Comparison of ENCODE assay signal across 8 mouse cellular contexts in genomic region chr3:135484650-135485049, GRCm38 (mm10). TPM values are rescaled to one million over a fixed set of nuclear protein-coding genes. Genes with fewer than 3 reads are reported as not detected.
DNase-seq lines count a peak whose midpoint lies in the region; ATAC-seq and TF ChIP-seq lines count a peak whose summit lies in the region.
"Not testable (repeated sequence)": the region's sequence is repeated elsewhere in the genome, so short reads cannot be mapped to it uniquely, and the experiment has no call there.

No protein-coding gene starts in this region.

- peaks cover 8 to 13% of the 10 kb centered on the region in 2 experiments for H3K4me1 ChIP-seq in MEL (ENCODE audit: control insufficient read depth in 1 of 2, insufficient read depth in 2 of 2, low read length in 2 of 2)
- peaks cover 15% of the 10 kb centered on the region for H3K4me1 ChIP-seq in forebrain, embryonic 10.5 days
- peaks cover 11% of the 10 kb centered on the region; the same call in 1 of the 2 replicates for H3K4me1 ChIP-seq in heart, embryonic 12.5 days (replicated peaks)
- not testable (repeated sequence) for H3K4me1 ChIP-seq in hindbrain, embryonic 16.5 days (ENCODE audit: control insufficient read depth, insufficient read depth, low read depth, low read length); liver, embryonic 16.5 days (ENCODE audit: control insufficient read depth, low read depth, low read length); midbrain, embryonic 13.5 days (replicated peaks); stomach, embryonic 15.5 days
- H3K4me1 ChIP-seq in limb, embryonic 10.5 days = peaks cover 13% of the 10 kb centered on the region

- not testable (repeated sequence) for TF ChIP-seq RAD21 in MEL (IDR thresholded peaks at IDR 0.05; ENCODE audit: low read depth, low read length)

- 92% methylated on average over 15 of the region's 15 CpGs for WGBS in forebrain, embryonic 10.5 days
- WGBS in heart, embryonic 12.5 days = 82% methylated on average over 15 of the region's 15 CpGs
- WGBS in hindbrain, embryonic 16.5 days = 91% methylated on average over 15 of the region's 15 CpGs
- WGBS in limb, embryonic 10.5 days = 90% methylated on average over 15 of the region's 15 CpGs
- 82% methylated on average over 15 of the region's 15 CpGs for WGBS in liver, embryonic 16.5 days (ENCODE audit: insufficient replicate concordance)
- 92% methylated on average over 15 of the region's 15 CpGs for WGBS in midbrain, embryonic 13.5 days
- 87% methylated on average over 15 of the region's 15 CpGs for WGBS in stomach, embryonic 15.5 days

- H3K79me2 ChIP-seq in MEL (ENCODE audit: control insufficient read depth, insufficient read depth, low read length, poor library complexity) = not testable (repeated sequence)

- peak overlapping the region; percentile 69 for H3K9ac ChIP-seq in MEL (ENCODE audit: control insufficient read depth, low read depth, low read length, poor library complexity, severe bottlenecking)
- H3K9ac ChIP-seq in heart, embryonic 12.5 days; hindbrain, embryonic 16.5 days (ENCODE audit: low read depth, low read length); liver, embryonic 16.5 days (ENCODE audit: low read depth, low read length); midbrain, embryonic 13.5 days (replicated peaks); stomach, embryonic 15.5 days: not testable (repeated sequence)

- not testable (repeated sequence) for H3K27ac ChIP-seq in MEL (ENCODE audit: control insufficient read depth, low read depth, low read length); forebrain, embryonic 10.5 days; heart, embryonic 12.5 days (ENCODE audit: poor library complexity, severe bottlenecking); hindbrain, embryonic 16.5 days (ENCODE audit: low read depth, low read length); limb, embryonic 10.5 days; liver, embryonic 16.5 days (ENCODE audit: low read length); midbrain, embryonic 13.5 days; stomach, embryonic 15.5 days

- peak overlapping the region; percentile 82 for H3K4me2 ChIP-seq in heart, embryonic 12.5 days
- H3K4me2 ChIP-seq in hindbrain, embryonic 16.5 days (ENCODE audit: low read length) = peak overlapping the region; percentile 97
- H3K4me2 ChIP-seq in liver, embryonic 16.5 days (ENCODE audit: low read depth, low read length) = peak overlapping the region; percentile 81
- peak overlapping the region; percentile 96 for H3K4me2 ChIP-seq in midbrain, embryonic 13.5 days (replicated peaks)
- peak overlapping the region; percentile 97 for H3K4me2 ChIP-seq in stomach, embryonic 15.5 days

- DNase-seq in MEL (ENCODE audit: low read depth, low spot score); forebrain, embryonic 10.5 days (ENCODE audit: extremely low spot score, low spot score); limb, embryonic 10.5 days (ENCODE audit: low spot score): not testable (repeated sequence)

- H3K4me3 ChIP-seq in MEL (ENCODE audit: control insufficient read depth in 1 of 2, insufficient read depth in 1 of 2, low read depth in 2 of 2, low read length in 2 of 2) = peak overlapping the region; percentile 71 to 97
- peak overlapping the region; percentile 73; the same call in 1 of the 2 replicates for H3K4me3 ChIP-seq in forebrain, embryonic 10.5 days
- peak overlapping the region; percentile 80 for H3K4me3 ChIP-seq in heart, embryonic 12.5 days
- peak overlapping the region; percentile 72 for H3K4me3 ChIP-seq in hindbrain, embryonic 16.5 days (ENCODE audit: low read length)
- peak overlapping the region; percentile 59; the same call in 1 of the 2 replicates for H3K4me3 ChIP-seq in limb, embryonic 10.5 days
- H3K4me3 ChIP-seq in liver, embryonic 16.5 days (ENCODE audit: low read depth, low read length) = not testable (repeated sequence)
- H3K4me3 ChIP-seq in midbrain, embryonic 13.5 days (replicated peaks) = peak overlapping the region; percentile 62; the same call in 1 of the 2 replicates
- peak overlapping the region; percentile 66; the same call in 1 of the 2 replicates for H3K4me3 ChIP-seq in stomach, embryonic 15.5 days (replicated peaks)

- not testable (repeated sequence) for TF ChIP-seq CTCF in MEL (IDR thresholded peaks at IDR 0.05 in 2 of 3, conservative IDR thresholded peaks at IDR 0.05 in 1 of 3; ENCODE audit: control insufficient read depth in 1 of 3, insufficient read depth in 1 of 3, low read depth in 2 of 3, low read length in 3 of 3, poor library complexity in 1 of 3, severe bottlenecking in 1 of 3)

- not testable (repeated sequence) for ATAC-seq in heart, embryonic 12.5 days (ENCODE audit: insufficient number of reproducible peaks, low FRiP score); liver, embryonic 16.5 days (ENCODE audit: low read depth); midbrain, embryonic 13.5 days; stomach, embryonic 15.5 days (ENCODE audit: insufficient read depth, low FRiP score, low read depth)
- ATAC-seq in hindbrain, embryonic 16.5 days = 0 out of 2 replicates have a peak, but pooled peaks have one; percentile 3

- H3K36me3 ChIP-seq in MEL (ENCODE audit: control insufficient read depth in 1 of 2, insufficient read depth in 2 of 2, low read length in 2 of 2); forebrain, embryonic 10.5 days (replicated peaks); heart, embryonic 12.5 days; hindbrain, embryonic 16.5 days (ENCODE audit: control insufficient read depth, insufficient read depth, low read length); limb, embryonic 10.5 days; liver, embryonic 16.5 days (ENCODE audit: control insufficient read depth, insufficient read depth); midbrain, embryonic 13.5 days; stomach, embryonic 15.5 days: not testable (repeated sequence)

- not testable (repeated sequence) for TF ChIP-seq POLR2A in MEL (IDR thresholded peaks at IDR 0.05; ENCODE audit: control insufficient read depth in 1 of 2, insufficient read depth in 1 of 2, low read depth in 1 of 2, low read length in 2 of 2, poor library complexity in 1 of 2)

- not testable (repeated sequence) for H3K9me3 ChIP-seq in MEL (replicated peaks; ENCODE audit: insufficient read depth, low read length); forebrain, embryonic 10.5 days; heart, embryonic 12.5 days (replicated peaks); hindbrain, embryonic 16.5 days (ENCODE audit: control insufficient read depth, low read length); limb, embryonic 10.5 days (replicated peaks); liver, embryonic 16.5 days (replicated peaks; ENCODE audit: control insufficient read depth, low read length); midbrain, embryonic 13.5 days; stomach, embryonic 15.5 days

- not testable (repeated sequence) for H3K27me3 ChIP-seq in MEL (ENCODE audit: control insufficient read depth in 1 of 2, insufficient read depth in 2 of 2, low read length in 2 of 2); heart, embryonic 12.5 days (replicated peaks); hindbrain, embryonic 16.5 days (replicated peaks; ENCODE audit: control insufficient read depth, insufficient read depth, low read length); liver, embryonic 16.5 days (ENCODE audit: control insufficient read depth, insufficient read depth, low read depth, low read length); midbrain, embryonic 13.5 days; stomach, embryonic 15.5 days (replicated peaks)
- H3K27me3 ChIP-seq in forebrain, embryonic 10.5 days (ENCODE audit: poor library complexity, severe bottlenecking) = peaks cover 12% of the 10 kb centered on the region; the same call in 1 of the 2 replicates
- peaks cover 31% of the 10 kb centered on the region for H3K27me3 ChIP-seq in limb, embryonic 10.5 days (ENCODE audit: low read depth, poor library complexity, severe bottlenecking)

- not testable (repeated sequence) for TF ChIP-seq EP300 in MEL (IDR thresholded peaks at IDR 0.05; ENCODE audit: low read depth in 1 of 2, low read length in 2 of 2)

RNA-seq across cellular contexts. Expression of gene Manba, which starts 0.8 kb away (rescaled TPM):
- 8.1 and 9.1 TPM in 2 replicates for total RNA-seq in MEL (2012; rRNA removed)
- 10 to 100 TPM in 1 of 2 experiments, not detected in 1; 10.6 TPM for polyA plus RNA-seq in MEL (2012; ENCODE audit: insufficient read depth in 1 of 2, insufficient read length in 2 of 2, low read depth in 1 of 2, low replicate concordance in 2 of 2, missing spikeins in 1 of 2)
- 3.9 and 4.4 TPM in 2 replicates for polyA plus RNA-seq in forebrain, embryonic 10.5 days (2016; fragmentation: Nextera tagmentation; extraction: Ambion mirVana)
- polyA plus RNA-seq in heart, embryonic 12.5 days (2016; fragmentation: Nextera tagmentation; extraction: Ambion mirVana) = 42.2 and 43.7 TPM in 2 replicates
- polyA plus RNA-seq in hindbrain, embryonic 16.5 days (2015; fragmentation: Nextera tagmentation; extraction: Ambion mirVana) = 9.0 and 9.5 TPM in 2 replicates
- polyA plus RNA-seq in limb, embryonic 10.5 days (2016; fragmentation: Nextera tagmentation; extraction: Ambion mirVana) = 1.9 and 2.5 TPM in 2 replicates
- 6.6 and 7.2 TPM in 2 replicates for polyA plus RNA-seq in liver, embryonic 16.5 days (2015; fragmentation: Nextera tagmentation; extraction: Ambion mirVana)
- polyA plus RNA-seq in midbrain, embryonic 13.5 days (2015; fragmentation: Nextera tagmentation; extraction: Ambion mirVana) = 4.6 and 5.0 TPM in 2 replicates
- 13.5 and 17.5 TPM in 2 replicates for polyA plus RNA-seq in stomach, embryonic 15.5 days (2015; fragmentation: Nextera tagmentation; extraction: Ambion mirVana)

RNA-seq across cellular contexts. Expression of gene Ube2d3, which starts 46.7 kb away (rescaled TPM):
- total RNA-seq in MEL (2012; rRNA removed) = 340 and 348 TPM in 2 replicates
- polyA plus RNA-seq in MEL (2012; ENCODE audit: insufficient read depth in 1 of 2, insufficient read length in 2 of 2, low read depth in 1 of 2, low replicate concordance in 2 of 2, missing spikeins in 1 of 2) = 100 to 1,000 TPM in 1 of 2 experiments, 10 to 100 TPM in 1; 40.9 to 432 TPM
- polyA plus RNA-seq in forebrain, embryonic 10.5 days (2016; fragmentation: Nextera tagmentation; extraction: Ambion mirVana) = 565 and 588 TPM in 2 replicates
- 447 and 459 TPM in 2 replicates for polyA plus RNA-seq in heart, embryonic 12.5 days (2016; fragmentation: Nextera tagmentation; extraction: Ambion mirVana)
- polyA plus RNA-seq in hindbrain, embryonic 16.5 days (2015; fragmentation: Nextera tagmentation; extraction: Ambion mirVana) = 331 and 360 TPM in 2 replicates
- 530 and 546 TPM in 2 replicates for polyA plus RNA-seq in limb, embryonic 10.5 days (2016; fragmentation: Nextera tagmentation; extraction: Ambion mirVana)
- polyA plus RNA-seq in liver, embryonic 16.5 days (2015; fragmentation: Nextera tagmentation; extraction: Ambion mirVana) = 233 and 242 TPM in 2 replicates
- polyA plus RNA-seq in midbrain, embryonic 13.5 days (2015; fragmentation: Nextera tagmentation; extraction: Ambion mirVana) = 433 and 444 TPM in 2 replicates
- 469 and 491 TPM in 2 replicates for polyA plus RNA-seq in stomach, embryonic 15.5 days (2015; fragmentation: Nextera tagmentation; extraction: Ambion mirVana)
